Mouse (Mus musculus): ENCODE results near the gene Rab5a.

Rab5a gene

GRCm38 (mm10) chr17:53543591-53544324, 64.7 kb downstream of the Rab5a start:
- DNase-seq (ENCODE audit: low read depth, low spot score), result no peak

- no peak for DNase-seq (ENCODE audit: low read depth, low spot score)
These were observed 72.6 kb downstream of the Rab5a start for GRCm38 (mm10) chr17:53551306-53552299.

GRCm38 (mm10) chr17:53554088-53554487, 75.1 kb downstream of the Rab5a start:
- no peak for DNase-seq (ENCODE audit: low read depth, low spot score)

- no peak for DNase-seq (ENCODE audit: low read depth, low spot score)
These were observed 75.8 kb downstream of the Rab5a start for GRCm38 (mm10) chr17:53554813-53555212.

Data from retina, adult 2 months (tissue).